Mouse (Mus musculus) MEL (cell line): ENCODE data around the gene Fgfr3.

Experiments
- CTCF ChIP-seq, 3 experiments: IDR thresholded peaks in 2 of 3; conservative IDR thresholded peaks in 1 of 3; 2 replicates each; pipeline ENCODE4 v1.5.1; 2011 to 2012; ENCODE audit warnings: low read length in 3 of 3, low read depth in 2 of 3, mild to moderate bottlenecking in 2 of 3, improper control_type of control experiment in 1 of 3, inconsistent platforms in 1 of 3, mixed read lengths in 1 of 3, moderate library complexity in 1 of 3; ENCODE audit not compliant: control insufficient read depth in 1 of 3, insufficient read depth in 1 of 3, poor library complexity in 1 of 3, severe bottlenecking in 1 of 3
- EP300 ChIP-seq, 2 experiments: IDR thresholded peaks; 2 replicates each; pipeline ENCODE4 v1.6.1; 2011; ENCODE audit warnings: improper control_type of control experiment in 2 of 2, low read length in 2 of 2, low read depth in 1 of 2, mild to moderate bottlenecking in 1 of 2
- MAFK ChIP-seq: IDR thresholded peaks from 2 replicates; pipeline ENCODE4 v1.6.1; 2011; ENCODE audit warnings: low read depth, mild to moderate bottlenecking, low read length, improper control_type of control experiment, borderline replicate concordance
- ZNF384 ChIP-seq: IDR thresholded peaks from 2 replicates; pipeline ENCODE4 v1.6.1; 2012; ENCODE audit warnings: low read depth, mild to moderate bottlenecking, inconsistent platforms, low read length, improper control_type of control experiment

DNA sequence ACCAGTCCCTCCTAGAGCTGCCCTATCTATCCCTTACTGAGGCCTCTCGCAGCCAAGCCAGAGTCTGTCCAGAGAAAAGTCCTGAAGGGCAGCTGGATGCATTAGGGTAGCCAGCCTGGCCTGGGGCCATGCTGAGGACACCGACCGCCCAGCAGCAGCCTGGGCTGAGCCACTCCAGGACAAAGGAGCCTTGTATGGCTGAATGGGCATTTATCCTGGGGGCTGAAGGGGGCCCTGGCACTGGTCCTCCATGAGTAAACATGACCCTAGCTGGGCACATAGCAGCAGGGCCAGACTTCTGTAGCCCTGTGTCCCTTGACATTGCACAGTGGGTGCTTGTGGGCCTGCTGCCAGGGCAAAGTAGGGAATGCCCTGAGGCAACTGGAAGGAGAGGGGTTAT is 47.0 kb upstream of the Fgfr3 start:
- no peak for TF ChIP-seq CTCF (IDR thresholded peaks at IDR 0.05 in 2 of 3, conservative IDR thresholded peaks at IDR 0.05 in 1 of 3; ENCODE audit: control insufficient read depth in 1 of 3, insufficient read depth in 1 of 3, low read depth in 2 of 3, low read length in 3 of 3, poor library complexity in 1 of 3, severe bottlenecking in 1 of 3)
- no peak for TF ChIP-seq MAFK
- no peak for TF ChIP-seq ZNF384
- TF ChIP-seq EP300 (IDR thresholded peaks at IDR 0.05; ENCODE audit: low read depth in 1 of 2, low read length in 2 of 2) = no peak
